Mouse (Mus musculus) spleen, postnatal 14 days (tissue): ENCODE data around the gene Fam221b.

Experiments
- DNase-seq, 2 experiments: peaks; one replicate each; pipeline ENCODE4 v3.0.0; 2021 to 2022; ENCODE audit warnings: low spot score in 2 of 2

Fam221b gene

GRCm38 (mm10) chr4:43657146-43657545, 11.8 kb downstream of the Fam221b start:
- no peak for DNase-seq

GRCm38 (mm10) chr4:43656339-43657109, 12.4 kb downstream of the Fam221b start, which contains the start of gene Hint2:
Gene Hint2, minus strand, starts transcription at chr4:43656466.
- DNase-seq: peak; percentile 83 to 88

- no peak for DNase-seq
Observed at GRCm38 (mm10) chr4:43655656-43656338, 13.1 kb downstream of the Fam221b start.

- DNase-seq: no peak
Observed at GRCm38 (mm10) chr4:43653161-43654015, 15.6 kb downstream of the Fam221b start, which contains the start of gene Spag8. Gene Spag8, minus strand, starts transcription at chr4:43653594.

- DNase-seq: no peak
Observed at GRCm38 (mm10) chr4:43652726-43653125, 16.2 kb downstream of the Fam221b start.

GRCm38 (mm10) chr4:43649783-43650182, 19.2 kb downstream of the Fam221b start:
- no peak for DNase-seq

GRCm38 (mm10) chr4:43640491-43640890, 28.5 kb downstream of the Fam221b start:
- peak in 1 of 2 experiments; percentile 1 for DNase-seq

- peak in 1 of 2 experiments; percentile 1 for DNase-seq
Observed at GRCm38 (mm10) chr4:43640076-43640475, 28.9 kb downstream of the Fam221b start.

- peak in 1 of 2 experiments; percentile 1 for DNase-seq
Observed at GRCm38 (mm10) chr4:43636751-43637150, 32.2 kb downstream of the Fam221b start.

- DNase-seq: no peak
Observed at GRCm38 (mm10) chr4:43634621-43635374, 34.1 kb downstream of the Fam221b start.

GRCm38 (mm10) chr4:43633736-43634135, 35.2 kb downstream of the Fam221b start:
- no peak for DNase-seq

GRCm38 (mm10) chr4:43633296-43633695, 35.6 kb downstream of the Fam221b start:
- DNase-seq: no peak

- no peak for DNase-seq
Observed at GRCm38 (mm10) chr4:43631956-43632920, 36.7 kb downstream of the Fam221b start.

- no peak for DNase-seq
Observed at GRCm38 (mm10) chr4:43631046-43631955, 37.6 kb downstream of the Fam221b start, which contains the start of gene Npr2. Gene Npr2, plus strand, starts transcription at chr4:43631935.

GRCm38 (mm10) chr4:43630671-43631045, 38.3 kb downstream of the Fam221b start:
- DNase-seq: no peak

- peak; percentile 27 to 62 for DNase-seq
Observed at GRCm38 (mm10) chr4:43630030-43630581, 38.8 kb downstream of the Fam221b start.

- DNase-seq: no peak
Observed at GRCm38 (mm10) chr4:43629106-43629817, 39.7 kb downstream of the Fam221b start.
